In genomic region chr13:90341597-90342212, GRCm38 (mm10) we compare ENCODE assay signal across 22 mouse cellular contexts.
"Had no signal": no experiment of that assay in that cellular context is flagged by ENCODE, and none has a peak within 500 bp of the region (broad histone marks: within the 10 kb centered on the region; RNA-seq: fewer than 3 reads in every experiment).

No protein-coding gene starts in this region.

- H3K9ac ChIP-seq: kidney, embryonic 15.5 days; limb, embryonic 12.5 days; limb, embryonic 15.5 days; liver, embryonic 14.5 days; liver, postnatal 0 days; lung, embryonic 15.5 days; midbrain, embryonic 13.5 days; neural tube, embryonic 13.5 days had no signal

- DNase-seq: kidney, adult 8-10 months; kidney, postnatal 10 days; kidney, postnatal 36 days; left cerebral cortex, postnatal 4 days; liver, postnatal 0 days; retina, postnatal 1 day; right cerebral cortex, postnatal 25 days; thymus, adult 2 months; thymus, postnatal 14 days; thymus, postnatal 4 days had no signal

- ATAC-seq: liver, postnatal 0 days; midbrain, embryonic 13.5 days; midbrain, embryonic 16.5 days had no signal

- H3K36me3 ChIP-seq: kidney, embryonic 15.5 days; limb, embryonic 12.5 days; limb, embryonic 15.5 days; lung, embryonic 15.5 days; midbrain, embryonic 10.5 days; midbrain, embryonic 13.5 days; neural tube, embryonic 13.5 days had no signal

- H3K4me1 ChIP-seq: kidney, embryonic 15.5 days; limb, embryonic 12.5 days; megakaryocyte, embryonic 14.5 days; midbrain, embryonic 10.5 days; midbrain, embryonic 13.5 days; neural tube, embryonic 13.5 days had no signal

- H3K27me3 ChIP-seq: kidney, embryonic 15.5 days; limb, embryonic 12.5 days; limb, embryonic 15.5 days; lung, embryonic 15.5 days; megakaryocyte, embryonic 14.5 days; midbrain, embryonic 13.5 days; neural tube, embryonic 13.5 days had no signal

- H3K27ac ChIP-seq: kidney, embryonic 15.5 days; limb, embryonic 12.5 days; limb, embryonic 15.5 days; liver, embryonic 14.5 days; lung, embryonic 15.5 days; midbrain, embryonic 10.5 days; midbrain, embryonic 13.5 days; neural tube, embryonic 13.5 days had no signal

- H3K4me3 ChIP-seq: kidney, embryonic 15.5 days; limb, embryonic 12.5 days; limb, embryonic 15.5 days; lung, embryonic 15.5 days; megakaryocyte, embryonic 14.5 days; midbrain, embryonic 10.5 days; midbrain, embryonic 13.5 days; myocyte; neural tube, embryonic 13.5 days had no signal

- H3K9me3 ChIP-seq: kidney, embryonic 15.5 days; limb, embryonic 12.5 days; limb, embryonic 15.5 days; lung, embryonic 15.5 days; megakaryocyte, embryonic 14.5 days; midbrain, embryonic 10.5 days; midbrain, embryonic 13.5 days; neural tube, embryonic 13.5 days had no signal

- H3K4me2 ChIP-seq: kidney, embryonic 15.5 days; limb, embryonic 12.5 days; limb, embryonic 15.5 days; liver, embryonic 11.5 days; lung, embryonic 15.5 days; midbrain, embryonic 13.5 days; neural tube, embryonic 13.5 days had no signal
